Mouse (Mus musculus) cerebral cortex, adult 2 months (tissue): ENCODE results near the gene Gch1.

Experiments used
- WGBS: fragments of 180-500 bp; shearing (Covaris S2); methylation state at CpG from one replicate; pipeline ENCODE4 v1.1.7; 2018; 5-methylcytosine and 5-hydroxymethylcytosine counted together

Gene Gch1

DNA sequence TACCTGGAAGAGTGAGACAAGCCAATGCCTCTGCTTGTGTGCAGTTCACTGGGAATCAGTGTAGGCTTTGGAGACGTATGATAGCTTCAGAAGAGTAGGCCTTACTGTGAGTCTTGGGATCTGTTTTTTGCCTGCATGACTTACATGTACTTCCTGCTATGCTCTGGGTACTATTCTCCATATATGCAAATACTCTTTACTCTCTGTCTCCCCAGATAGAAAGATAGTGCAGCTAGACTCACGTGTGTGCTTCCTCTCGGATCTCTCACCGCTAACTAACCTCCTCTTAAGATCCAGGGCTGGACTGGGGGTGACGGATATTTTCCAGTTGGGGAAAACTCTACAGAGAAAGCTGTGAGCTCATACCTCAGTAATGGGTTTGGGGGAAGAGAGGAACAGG is 23.5 kb downstream of the Gch1 start:
- WGBS: 93% methylated on average over 5 of the region's 5 CpGs

DNA sequence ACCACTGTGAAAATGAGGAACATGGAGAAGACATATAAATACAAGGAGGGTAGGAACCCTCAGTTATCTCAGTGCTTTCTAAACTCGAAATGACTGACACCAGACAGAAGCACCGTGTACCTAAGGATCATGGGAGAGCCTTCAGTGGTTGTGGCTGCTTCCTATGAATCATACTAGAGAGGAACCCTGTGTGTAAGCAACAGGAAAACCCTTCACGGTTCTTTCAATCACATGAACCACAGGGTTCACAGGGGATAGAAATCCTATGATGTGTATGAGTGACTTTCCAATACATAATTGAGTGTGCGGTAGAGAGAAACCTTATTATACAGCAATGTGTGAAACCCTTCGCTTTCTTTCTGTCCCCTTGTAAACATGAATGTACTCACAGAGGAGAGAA is 24.1 kb downstream of the Gch1 start:
- WGBS: 84% methylated on average over 5 of the region's 5 CpGs

DNA sequence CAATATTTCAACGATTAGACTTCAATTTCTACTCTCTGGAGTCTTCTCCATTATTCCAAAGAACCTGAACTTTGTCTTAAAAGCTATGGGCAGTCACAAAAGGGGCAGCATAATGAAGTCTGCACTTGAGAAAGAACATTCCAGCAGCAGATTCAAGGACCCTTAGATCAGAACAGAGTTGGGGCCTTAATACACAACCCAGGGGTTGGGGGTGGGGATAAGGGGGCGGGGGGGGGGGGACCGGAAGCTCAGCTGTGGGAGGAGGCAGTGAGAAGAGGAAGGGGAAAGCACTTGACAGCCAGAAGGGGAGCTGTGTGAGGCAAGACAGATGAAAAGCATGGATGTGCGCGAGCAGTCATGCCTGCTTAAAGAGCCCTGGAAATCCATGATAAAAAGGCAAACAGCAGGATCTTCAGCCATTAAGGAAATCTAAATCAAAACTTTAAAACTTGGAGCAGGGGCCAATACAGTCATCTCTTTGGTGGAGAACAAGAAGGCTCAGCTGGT is 27.2 kb downstream of the Gch1 start:
- 65% methylated on average over 5 of the region's 5 CpGs for WGBS

DNA sequence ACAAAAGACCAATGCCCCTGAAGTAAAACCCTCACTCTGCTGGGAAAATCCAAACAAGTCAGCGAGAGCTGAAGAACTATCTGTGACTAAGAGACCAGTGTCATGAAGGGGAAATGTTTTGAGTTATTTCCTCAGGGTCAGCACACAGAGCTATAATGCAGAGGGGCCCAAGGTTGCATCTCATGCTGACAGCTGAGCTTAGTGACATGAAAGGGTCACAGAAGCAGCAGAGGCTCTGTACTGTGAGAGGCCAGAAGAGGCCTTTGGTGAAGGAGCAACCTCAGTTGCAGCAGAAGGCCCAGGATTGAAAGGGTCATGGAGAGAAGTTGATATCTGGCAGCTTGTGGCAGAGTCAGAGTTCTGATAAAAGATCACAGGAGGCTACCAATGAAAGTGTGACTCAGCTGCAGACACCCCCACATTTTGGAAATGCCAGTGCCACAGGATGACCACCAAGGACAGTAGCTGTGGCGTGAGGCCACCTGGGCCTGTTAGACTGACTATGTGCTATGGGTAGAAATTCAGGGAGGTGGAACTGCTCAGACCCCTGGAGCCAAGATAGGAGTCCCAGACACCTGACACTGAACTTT is 29.1 kb downstream of the Gch1 start:
- WGBS: 94% methylated on average over 2 of the region's 2 CpGs

DNA sequence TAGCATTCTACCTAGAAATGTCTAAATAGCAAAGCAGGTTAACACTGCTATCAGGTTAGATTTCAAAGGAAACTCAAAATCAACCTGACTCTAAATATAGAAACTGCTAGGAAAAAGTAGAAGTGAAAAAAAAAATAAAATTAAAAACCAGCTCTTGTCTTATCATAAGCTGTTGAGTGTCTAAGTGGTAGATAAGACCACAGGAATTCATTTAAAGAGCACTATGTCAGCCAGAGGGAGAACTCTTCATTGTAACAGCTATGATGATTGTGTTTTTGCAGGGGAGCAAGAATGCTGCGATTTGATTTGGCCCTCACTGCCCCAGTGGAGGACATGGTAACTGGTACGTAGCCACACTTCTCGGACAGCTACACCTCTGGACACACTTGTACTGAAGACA is 34.9 kb downstream of the Gch1 start:
- WGBS: 96% methylated on average over 3 of the region's 3 CpGs

DNA sequence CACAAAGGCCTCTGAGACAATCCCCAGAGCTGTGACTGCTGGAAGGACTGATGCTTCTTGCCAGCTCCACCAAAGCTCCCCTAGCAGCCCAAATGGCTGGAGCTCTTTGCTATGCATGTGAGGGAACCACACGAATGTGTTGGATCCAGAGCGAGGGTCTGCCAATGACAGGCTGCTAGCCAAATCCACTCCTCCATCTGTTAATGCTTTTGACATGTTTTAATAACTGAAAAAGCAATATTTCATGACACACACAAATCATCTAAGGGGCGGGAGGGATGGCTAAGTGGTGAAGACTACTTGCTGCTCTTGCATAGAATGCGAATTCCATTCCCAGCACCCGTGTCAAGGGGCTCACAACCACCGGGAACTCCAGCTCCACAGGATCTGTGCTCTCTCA is 37.9 kb downstream of the Gch1 start:
- 92% methylated on average over 6 of the region's 6 CpGs for WGBS

DNA sequence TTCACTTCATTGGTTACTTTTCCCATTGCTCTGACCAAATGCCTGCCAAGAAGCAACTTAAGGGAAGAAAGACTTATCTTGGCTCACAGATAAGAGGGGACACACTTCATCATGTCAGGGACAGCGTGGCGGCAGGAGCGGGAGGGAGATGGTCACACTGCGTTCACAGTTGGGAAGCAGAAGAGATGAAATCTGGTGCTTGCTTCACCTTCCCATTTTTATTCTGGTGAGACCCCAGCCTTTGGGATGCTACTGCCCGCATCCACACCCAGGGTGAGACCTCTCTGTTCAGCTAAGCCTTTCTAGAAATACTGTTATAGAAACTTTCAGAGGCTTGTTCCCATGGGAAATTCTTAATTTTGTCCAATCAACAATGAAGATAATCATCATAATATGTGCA is 44.9 kb downstream of the Gch1 start:
- 98% methylated on average over 5 of the region's 5 CpGs for WGBS

DNA sequence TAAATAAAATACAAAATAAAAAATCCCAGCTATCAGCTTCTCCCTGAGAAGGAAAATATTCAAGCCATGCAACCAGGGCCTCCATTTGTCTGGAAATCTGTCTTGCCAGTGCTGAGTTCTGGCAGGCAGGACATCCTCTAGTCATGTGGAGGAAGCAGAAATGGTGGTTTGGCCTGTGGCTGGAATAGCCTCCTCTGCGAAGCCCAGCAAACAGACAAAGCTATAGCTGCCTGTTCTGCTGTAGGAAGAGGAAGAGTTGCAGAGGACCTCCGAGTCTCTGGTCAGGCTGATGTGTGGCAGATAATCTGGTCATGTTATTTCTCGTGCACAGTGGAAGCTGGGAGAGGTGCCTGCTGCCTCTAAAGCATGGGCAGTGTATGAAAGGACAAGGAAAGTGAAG is 50.4 kb downstream of the Gch1 start:
- 80% methylated on average over 3 of the region's 3 CpGs for WGBS

DNA sequence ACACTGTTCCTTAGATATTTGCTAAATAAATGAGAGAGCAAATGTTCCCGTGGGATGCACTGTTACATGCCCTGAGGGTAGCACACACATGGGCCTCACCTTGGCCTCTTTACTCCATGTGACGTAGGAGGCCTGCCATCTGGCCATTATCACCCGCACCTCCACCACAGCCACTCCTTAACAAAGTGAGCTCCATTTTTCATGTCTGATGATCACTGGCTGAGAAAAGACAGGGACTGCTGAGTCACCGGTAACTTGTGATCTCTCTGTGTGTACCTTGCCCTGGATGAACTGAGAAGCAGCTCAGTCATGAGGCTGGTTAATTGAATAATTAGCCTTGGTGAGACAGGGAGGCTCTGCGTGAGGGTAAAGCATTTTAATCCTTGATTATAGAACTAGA is 52.6 kb downstream of the Gch1 start:
- 90% methylated on average over 5 of the region's 5 CpGs for WGBS

DNA sequence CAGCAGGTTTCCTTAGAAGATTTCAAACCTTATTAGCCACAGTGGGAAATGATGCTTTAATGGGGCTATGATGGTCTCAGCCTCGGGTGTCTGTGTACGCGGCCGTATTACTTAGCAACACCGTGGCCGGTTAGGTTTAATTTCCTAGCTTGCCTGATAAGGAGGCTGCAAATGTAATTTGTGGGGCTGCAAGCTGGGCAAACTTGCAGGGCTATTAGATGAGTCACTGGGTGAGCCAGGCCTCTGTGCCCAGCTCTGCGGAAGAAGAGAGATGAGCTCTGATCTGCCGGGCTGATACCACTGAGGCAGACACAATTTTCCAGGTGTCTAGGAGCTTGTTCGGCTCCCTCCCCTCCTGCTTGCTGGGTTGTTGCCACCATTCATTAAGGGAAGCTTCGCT is 55.3 kb downstream of the Gch1 start:
- WGBS: 87% methylated on average over 10 of the region's 10 CpGs

DNA sequence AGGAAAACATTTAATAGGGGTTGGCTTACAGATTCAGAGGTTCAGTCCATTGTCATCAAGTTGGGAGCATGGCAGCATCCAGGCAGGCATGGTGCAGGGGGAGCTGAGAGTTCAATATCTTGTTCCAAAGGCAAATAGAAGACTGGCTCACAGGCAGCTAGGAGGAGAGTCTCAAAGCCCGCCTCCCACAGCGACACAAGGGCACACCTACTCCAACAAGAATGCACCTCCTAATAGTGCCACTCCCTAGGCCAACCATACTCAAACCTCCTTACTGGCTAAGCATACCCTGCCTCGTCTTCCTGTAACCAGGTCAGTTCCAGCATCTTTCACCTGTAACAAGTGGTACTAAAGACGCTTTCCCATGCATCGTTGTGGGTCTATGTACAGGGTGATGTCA is 61.2 kb downstream of the Gch1 start:
- 94% methylated on average over 5 of the region's 5 CpGs for WGBS

DNA sequence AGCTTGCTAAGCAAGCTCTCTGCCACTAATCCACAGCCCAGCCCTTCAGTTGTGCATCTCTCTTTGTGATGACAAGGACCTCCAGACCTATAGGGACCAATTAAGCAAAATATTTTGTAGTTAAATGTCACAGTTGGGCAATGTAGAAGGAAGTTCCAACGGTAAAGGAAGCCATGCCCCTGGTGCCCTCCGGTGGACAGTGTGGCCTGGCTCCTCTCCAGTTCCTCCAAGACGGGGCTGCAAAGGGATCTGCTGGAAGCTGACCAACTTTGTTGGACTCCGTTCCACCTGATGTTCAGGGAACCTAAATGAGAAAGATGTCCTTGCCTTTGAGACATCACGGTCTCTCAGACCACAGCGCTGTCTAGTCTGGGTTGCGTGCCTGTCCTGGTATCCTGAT is 71.7 kb downstream of the Gch1 start:
- 63% methylated on average over 7 of the region's 7 CpGs for WGBS

DNA sequence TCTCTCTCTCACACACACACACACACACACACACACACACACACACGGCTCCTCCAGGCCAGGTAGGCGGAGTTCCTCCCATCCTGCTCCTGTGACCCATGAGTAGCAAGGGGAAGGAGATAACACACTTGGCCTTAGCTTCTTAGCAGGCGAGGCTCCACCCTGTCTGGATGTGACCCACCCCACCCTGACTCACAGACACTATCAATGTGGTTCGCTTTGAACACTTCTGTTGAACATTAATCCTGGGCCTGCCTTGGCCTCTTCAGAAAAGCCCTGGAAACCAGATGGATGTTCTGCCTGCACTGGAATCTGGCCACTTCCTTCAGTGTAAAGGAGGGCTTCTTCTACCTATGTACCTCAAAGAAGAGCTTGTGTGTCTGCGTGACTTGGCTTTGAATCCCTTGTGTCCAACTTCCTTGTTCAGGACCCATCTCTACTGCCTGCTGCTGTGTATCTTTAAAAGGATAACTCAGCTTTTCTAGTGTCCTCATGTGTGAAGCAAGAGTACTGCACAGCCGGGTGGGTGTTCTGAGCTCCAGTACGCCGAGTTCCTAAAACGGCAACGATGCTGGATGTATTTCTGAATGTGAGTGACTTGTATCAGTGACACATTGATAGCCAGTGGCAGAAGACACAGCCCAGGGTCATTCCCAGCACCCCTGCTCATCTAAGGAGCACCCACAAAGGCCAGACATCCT is 73.0 kb downstream of the Gch1 start:
- WGBS: 85% methylated on average over 10 of the region's 10 CpGs

DNA sequence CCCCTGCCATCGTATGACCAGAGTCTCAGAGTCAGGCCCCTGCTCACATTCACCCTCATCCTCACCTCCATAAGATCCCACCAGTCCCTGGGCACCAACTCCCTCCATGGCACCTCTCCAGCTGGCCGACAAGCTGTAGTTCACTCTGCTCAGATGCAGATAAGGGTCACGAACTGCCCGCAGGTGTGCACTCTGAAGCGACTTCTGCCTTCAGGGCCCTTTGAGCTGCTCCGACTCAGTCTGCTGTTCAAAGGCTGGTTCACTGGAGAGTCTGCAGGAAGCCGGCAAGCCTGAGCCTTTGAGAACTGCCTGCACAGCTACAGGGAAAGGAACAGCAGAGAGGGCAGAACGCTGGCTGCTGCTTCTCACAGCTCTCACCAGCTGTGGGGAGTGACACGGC is 74.1 kb downstream of the Gch1 start:
- WGBS: 74% methylated on average over 9 of the region's 9 CpGs

DNA sequence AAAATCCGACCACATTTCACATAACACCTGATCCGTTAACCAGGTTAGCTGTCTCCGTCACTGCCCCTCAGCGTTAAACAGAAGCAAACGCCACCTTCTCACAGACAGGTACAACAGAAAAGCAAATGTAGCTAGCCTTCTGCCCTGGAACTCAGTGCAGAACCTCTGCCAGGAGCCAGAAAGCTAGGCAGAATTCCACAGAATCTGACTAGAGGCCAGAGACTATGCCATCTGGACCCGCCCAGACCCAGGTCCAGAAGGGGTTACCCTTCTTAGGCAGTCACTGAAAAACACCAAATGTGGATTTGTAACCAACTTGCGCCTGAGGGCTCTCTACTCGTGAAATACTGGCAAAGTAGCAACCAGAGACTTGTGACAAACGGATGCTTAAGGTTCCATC is 77.9 kb downstream of the Gch1 start:
- 50% methylated on average over 9 of the region's 9 CpGs for WGBS

DNA sequence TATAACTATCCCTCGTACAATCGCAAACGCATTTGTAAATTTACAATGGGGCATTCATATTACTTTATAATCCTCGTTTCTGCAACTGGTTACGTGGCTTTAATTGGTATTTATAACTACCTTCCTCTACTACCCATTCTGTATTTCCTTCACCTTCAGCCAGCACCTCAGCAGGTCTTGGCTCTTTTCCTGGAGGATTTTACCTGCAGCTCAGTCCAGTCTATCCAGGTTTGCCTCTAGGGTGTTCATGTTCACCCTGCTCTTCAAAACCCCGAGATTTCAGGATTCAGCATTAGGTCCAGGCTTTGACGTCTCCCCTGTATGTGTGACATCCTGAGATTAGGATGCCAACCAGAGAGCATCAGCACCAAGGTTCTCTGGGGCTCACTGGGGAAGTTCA is 78.8 kb downstream of the Gch1 start:
- 89% methylated on average over 7 of the region's 7 CpGs for WGBS

DNA sequence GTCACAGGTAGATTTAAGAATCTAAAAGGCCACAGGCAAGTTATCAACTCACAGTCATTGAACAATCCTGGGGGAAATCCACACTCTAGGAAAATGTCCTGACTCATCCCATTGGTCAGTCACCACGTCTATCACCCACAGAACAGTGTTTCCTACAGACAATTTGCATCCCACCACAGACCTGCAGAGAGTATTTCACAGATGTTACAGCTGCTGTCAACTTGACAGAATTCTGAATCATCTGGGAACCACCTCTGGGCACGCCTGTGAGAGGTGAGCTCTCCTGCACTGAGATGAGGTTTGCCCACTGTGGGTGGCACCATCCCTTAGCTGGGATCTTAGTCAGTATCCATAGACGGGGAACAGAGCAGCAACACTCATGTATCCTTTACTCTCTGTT is 81.8 kb downstream of the Gch1 start:
- 94% methylated on average over 3 of the region's 3 CpGs for WGBS

DNA sequence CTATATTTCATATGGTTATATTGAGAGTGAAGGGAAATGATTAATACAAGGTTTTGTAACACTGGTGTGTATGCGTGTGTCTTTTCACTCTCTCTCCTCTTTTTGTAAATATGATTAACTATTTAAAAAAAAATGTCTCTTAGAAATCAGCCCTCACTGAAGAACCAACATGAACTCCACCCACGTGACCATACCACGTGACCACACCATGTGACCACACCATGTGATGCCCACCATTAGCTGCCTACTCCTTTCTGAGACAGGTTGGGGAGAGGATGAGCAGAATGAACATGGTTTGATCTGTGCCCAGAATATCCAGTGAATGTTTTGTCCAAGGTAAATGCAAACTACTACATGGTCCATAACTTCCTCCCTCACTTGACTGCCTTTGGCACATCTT is 83.5 kb downstream of the Gch1 start:
- over 99% methylated on average over 3 of the region's 3 CpGs for WGBS

DNA sequence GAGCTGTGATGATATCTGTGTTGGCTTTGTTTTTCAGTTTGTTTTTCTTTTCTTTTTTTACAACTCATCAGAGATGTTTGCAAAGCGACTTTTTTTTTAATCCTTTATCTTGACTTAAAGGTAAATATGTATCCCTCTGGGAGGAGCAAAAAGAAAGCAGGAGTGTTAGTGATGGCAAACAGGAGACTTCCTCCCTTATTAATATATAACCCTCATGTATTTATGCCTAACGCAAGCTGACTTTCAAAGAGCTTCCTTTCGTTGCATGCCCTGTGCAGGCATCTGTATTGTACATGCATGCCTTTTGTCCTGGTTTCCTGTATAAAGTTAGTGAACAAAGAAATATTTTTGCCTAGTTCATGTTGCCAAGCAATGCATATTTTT is 84.0 kb downstream of the Gch1 start:
- WGBS: 82% methylated on average over 3 of the region's 3 CpGs

DNA sequence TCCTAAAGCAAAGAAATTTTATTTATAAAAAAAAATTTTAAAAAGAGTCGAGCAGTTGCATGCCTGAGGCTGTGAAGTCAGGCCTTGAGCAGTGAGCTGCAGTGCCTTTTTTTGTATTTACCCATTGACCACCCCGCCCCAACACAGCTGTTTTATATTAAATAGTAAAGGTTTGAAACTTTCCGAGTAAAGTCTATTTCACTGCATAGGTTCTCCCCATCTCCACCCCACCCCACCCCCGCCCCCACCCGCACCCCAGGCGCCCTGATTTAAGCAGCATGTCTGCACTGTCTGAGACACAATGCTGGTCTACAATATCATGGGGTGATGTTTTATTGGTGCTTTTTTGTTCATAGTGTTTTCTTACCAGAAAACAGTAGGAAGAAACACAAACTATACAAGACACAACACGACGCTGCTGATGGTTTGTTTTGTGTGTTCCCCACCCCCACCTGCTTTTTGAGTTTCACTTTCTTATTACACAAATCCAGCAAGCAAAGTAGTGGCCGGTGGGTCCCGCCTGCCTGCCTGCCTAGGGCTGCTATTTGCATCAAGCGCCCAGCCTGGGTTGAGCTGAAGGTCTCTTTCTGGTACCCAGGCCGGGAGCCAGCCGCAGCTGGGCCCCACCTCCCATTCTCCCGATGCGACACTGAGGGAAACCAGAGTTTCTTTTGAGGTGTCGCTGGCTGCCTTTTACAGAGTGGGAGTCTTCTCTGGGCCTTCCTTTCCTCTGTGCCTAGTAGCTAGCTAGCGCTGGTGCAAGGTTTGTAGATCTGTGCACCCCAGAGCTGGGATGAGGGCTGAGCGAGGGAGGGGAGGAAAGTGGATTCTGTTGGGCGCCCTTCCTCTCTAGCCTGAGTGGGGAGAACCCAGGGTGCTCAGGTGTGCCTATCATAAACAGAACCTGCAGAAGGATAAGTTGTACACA is 84.7 kb downstream of the Gch1 start:
- WGBS: 56% methylated on average over 19 of the region's 19 CpGs
